Mouse (Mus musculus): ENCODE results near the gene Aacs. TPM values are rescaled to one million over a fixed set of nuclear protein-coding genes. Genes with fewer than 3 reads are reported as not detected.
A peak's percentile ranks its signal among the peaks of the same experiment; 100 is the strongest.

Aacs gene
- polyA plus RNA-seq, 1 experiment, result 53.3 TPM

DNA sequence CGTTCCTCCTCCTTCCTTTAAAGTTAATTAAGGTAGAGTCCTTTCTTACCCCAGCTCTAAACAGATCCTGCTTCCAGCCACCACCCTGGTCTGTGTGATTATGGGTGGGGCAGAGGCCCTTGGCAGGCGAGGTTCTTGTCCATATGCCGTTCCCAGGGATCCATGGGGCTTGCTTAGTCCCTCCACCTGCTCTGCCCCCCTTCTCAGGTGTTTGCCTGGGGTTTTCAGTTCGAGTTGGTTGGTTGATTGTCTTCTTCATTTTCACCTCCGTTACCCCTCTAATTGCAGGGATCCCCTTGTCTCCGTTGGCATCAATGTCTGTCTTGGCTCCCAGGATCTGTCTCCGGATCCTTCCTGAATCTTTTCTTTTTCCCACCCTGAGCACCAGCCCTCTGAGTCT, 1.2 kb downstream of the Aacs start:
- Histone ChIP-seq H3K4me3 (ENCODE audit: insufficient read depth, poor library complexity, severe bottlenecking) (peak overlapping the region; percentile 80), H3K79me2 (ENCODE audit: control insufficient read depth, insufficient read depth) (peaks cover 61% of the 10 kb centered on the region), H3K36me3 (ENCODE audit: control insufficient read depth, insufficient read depth) (peaks cover 32% of the 10 kb centered on the region), H3K27me3 (ENCODE audit: control insufficient read depth, insufficient read depth, insufficient read length) (no peaks in the 10 kb centered on the region), H3ac (ENCODE audit: control insufficient read depth, insufficient read length, low read depth) (peak overlapping the region; percentile 37), H3K79me3 (ENCODE audit: low read depth) (peaks cover 53% of the 10 kb centered on the region)
- TF ChIP-seq FOSL1 (IDR thresholded peaks at IDR 0.05; ENCODE audit: insufficient read depth, low read length, poor library complexity, severe bottlenecking), result no peak
- TF ChIP-seq MYOD1 (IDR thresholded peaks at IDR 0.05; ENCODE audit: control insufficient read depth, insufficient read length, low read depth), result no peak
- no peak for TF ChIP-seq USF1 (IDR thresholded peaks at IDR 0.05; ENCODE audit: low read depth)
- TF ChIP-seq CEBPB (IDR thresholded peaks at IDR 0.05; ENCODE audit: low read depth), result no peak
- no peak for TF ChIP-seq MYOG (IDR thresholded peaks at IDR 0.05; ENCODE audit: control insufficient read depth, extremely low read depth, insufficient read length)
- TF ChIP-seq CTCF (IDR thresholded peaks at IDR 0.05; ENCODE audit: control insufficient read depth, insufficient read depth, insufficient read length), result no peak
- no peak for TF ChIP-seq MAX (IDR thresholded peaks at IDR 0.05)

DNA sequence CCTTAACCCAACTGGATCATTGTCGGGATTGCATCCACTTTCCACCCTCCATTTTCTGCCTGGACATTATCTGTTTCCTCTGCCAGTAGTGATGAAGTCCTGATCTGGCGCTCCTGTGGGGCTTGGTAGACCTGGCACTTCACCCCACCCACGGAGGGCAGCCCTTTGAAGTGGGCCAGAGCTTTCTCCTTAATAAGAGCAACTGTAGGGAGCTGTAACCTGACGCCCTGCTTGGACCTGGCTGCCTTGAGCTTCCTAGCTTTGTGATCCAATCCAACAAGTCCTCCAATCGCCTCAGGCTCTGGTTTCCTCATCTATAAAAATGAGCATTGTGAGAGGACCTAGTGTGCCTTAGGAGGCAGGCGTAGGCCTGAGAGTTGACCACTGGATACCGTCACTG, 1.9 kb downstream of the Aacs start:
- H3K79me2 ChIP-seq (ENCODE audit: control insufficient read depth, insufficient read depth), result peaks cover 69% of the 10 kb centered on the region
- H3ac ChIP-seq (ENCODE audit: control insufficient read depth, insufficient read length, low read depth), result no peak overlapping the region
- no peaks in the 10 kb centered on the region for H3K27me3 ChIP-seq (ENCODE audit: control insufficient read depth, insufficient read depth, insufficient read length)
- H3K79me3 ChIP-seq (ENCODE audit: low read depth), result peaks cover 58% of the 10 kb centered on the region
- peak overlapping the region; percentile 80 for H3K4me3 ChIP-seq (ENCODE audit: insufficient read depth, poor library complexity, severe bottlenecking)
- peaks cover 40% of the 10 kb centered on the region for H3K36me3 ChIP-seq (ENCODE audit: control insufficient read depth, insufficient read depth)
- TF ChIP-seq MYOD1 (IDR thresholded peaks at IDR 0.05; ENCODE audit: control insufficient read depth, insufficient read length, low read depth), result no peak
- no peak for TF ChIP-seq CTCF (IDR thresholded peaks at IDR 0.05; ENCODE audit: control insufficient read depth, insufficient read depth, insufficient read length)
- TF ChIP-seq CEBPB (IDR thresholded peaks at IDR 0.05; ENCODE audit: low read depth), result no peak
- TF ChIP-seq MYOG (IDR thresholded peaks at IDR 0.05; ENCODE audit: control insufficient read depth, extremely low read depth, insufficient read length), result no peak
- no peak for TF ChIP-seq FOSL1 (IDR thresholded peaks at IDR 0.05; ENCODE audit: insufficient read depth, low read length, poor library complexity, severe bottlenecking)
- no peak for TF ChIP-seq USF1 (IDR thresholded peaks at IDR 0.05; ENCODE audit: low read depth)
- TF ChIP-seq MAX (IDR thresholded peaks at IDR 0.05), result no peak

DNA sequence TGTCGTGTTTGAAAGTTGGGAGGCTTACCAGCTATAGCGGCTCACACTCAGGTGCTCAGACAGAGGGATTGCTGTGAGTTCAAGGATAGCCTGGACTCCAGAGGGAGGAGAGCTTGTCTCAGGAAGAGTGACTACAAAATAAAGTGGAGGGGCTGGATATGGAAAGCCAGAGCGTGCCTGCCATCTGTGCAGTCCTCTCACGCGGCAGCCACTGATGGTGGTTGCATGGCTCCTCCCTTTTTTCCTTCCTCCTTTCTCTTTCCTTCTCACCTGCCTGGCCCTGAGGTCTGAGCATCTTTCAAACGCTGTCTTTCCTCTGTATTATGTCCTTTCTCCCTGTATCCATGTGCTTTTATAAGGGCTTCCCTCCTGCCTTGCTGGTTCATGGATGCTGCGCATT, 2.4 kb downstream of the Aacs start:
- H3ac ChIP-seq (ENCODE audit: control insufficient read depth, insufficient read length, low read depth), result no peak overlapping the region
- H3K79me3 ChIP-seq (ENCODE audit: low read depth), result peaks cover 58% of the 10 kb centered on the region
- peaks cover 45% of the 10 kb centered on the region for H3K36me3 ChIP-seq (ENCODE audit: control insufficient read depth, insufficient read depth)
- H3K27me3 ChIP-seq (ENCODE audit: control insufficient read depth, insufficient read depth, insufficient read length), result no peaks in the 10 kb centered on the region
- peaks cover 74% of the 10 kb centered on the region for H3K79me2 ChIP-seq (ENCODE audit: control insufficient read depth, insufficient read depth)
- TF ChIP-seq CEBPB (IDR thresholded peaks at IDR 0.05; ENCODE audit: low read depth) (no peak), MYOD1 (IDR thresholded peaks at IDR 0.05; ENCODE audit: control insufficient read depth, insufficient read length, low read depth) (no peak), FOSL1 (IDR thresholded peaks at IDR 0.05; ENCODE audit: insufficient read depth, low read length, poor library complexity, severe bottlenecking) (no peak), USF1 (IDR thresholded peaks at IDR 0.05; ENCODE audit: low read depth) (no peak), MAX (IDR thresholded peaks at IDR 0.05) (no peak), CTCF (IDR thresholded peaks at IDR 0.05; ENCODE audit: control insufficient read depth, insufficient read depth, insufficient read length) (no peak)
- H3K4me3 ChIP-seq (ENCODE audit: insufficient read depth, poor library complexity, severe bottlenecking), result no peak overlapping the region

- peaks cover 58% of the 10 kb centered on the region for H3K79me3 ChIP-seq (ENCODE audit: low read depth)
- H3K79me2 ChIP-seq (ENCODE audit: control insufficient read depth, insufficient read depth), result peaks cover 76% of the 10 kb centered on the region
- H3K36me3 ChIP-seq (ENCODE audit: control insufficient read depth, insufficient read depth), result peaks cover 55% of the 10 kb centered on the region
- TF ChIP-seq USF1 (IDR thresholded peaks at IDR 0.05; ENCODE audit: low read depth), result no peak
- no peak for TF ChIP-seq CTCF (IDR thresholded peaks at IDR 0.05; ENCODE audit: control insufficient read depth, insufficient read depth, insufficient read length)
- TF ChIP-seq MYOD1 (IDR thresholded peaks at IDR 0.05; ENCODE audit: control insufficient read depth, insufficient read length, low read depth), result no peak
- no peak for TF ChIP-seq MYOG (IDR thresholded peaks at IDR 0.05; ENCODE audit: control insufficient read depth, extremely low read depth, insufficient read length)
- no peak for TF ChIP-seq MAX (IDR thresholded peaks at IDR 0.05)
- no peak overlapping the region for H3ac ChIP-seq (ENCODE audit: control insufficient read depth, insufficient read length, low read depth)
- H3K27me3 ChIP-seq (ENCODE audit: control insufficient read depth, insufficient read depth, insufficient read length), result no peaks in the 10 kb centered on the region
- H3K4me3 ChIP-seq (ENCODE audit: insufficient read depth, poor library complexity, severe bottlenecking), result no peak overlapping the region
Measured at GRCm38 (mm10) chr5:125479376-125479775, 3.8 kb downstream of the Aacs start.

DNA sequence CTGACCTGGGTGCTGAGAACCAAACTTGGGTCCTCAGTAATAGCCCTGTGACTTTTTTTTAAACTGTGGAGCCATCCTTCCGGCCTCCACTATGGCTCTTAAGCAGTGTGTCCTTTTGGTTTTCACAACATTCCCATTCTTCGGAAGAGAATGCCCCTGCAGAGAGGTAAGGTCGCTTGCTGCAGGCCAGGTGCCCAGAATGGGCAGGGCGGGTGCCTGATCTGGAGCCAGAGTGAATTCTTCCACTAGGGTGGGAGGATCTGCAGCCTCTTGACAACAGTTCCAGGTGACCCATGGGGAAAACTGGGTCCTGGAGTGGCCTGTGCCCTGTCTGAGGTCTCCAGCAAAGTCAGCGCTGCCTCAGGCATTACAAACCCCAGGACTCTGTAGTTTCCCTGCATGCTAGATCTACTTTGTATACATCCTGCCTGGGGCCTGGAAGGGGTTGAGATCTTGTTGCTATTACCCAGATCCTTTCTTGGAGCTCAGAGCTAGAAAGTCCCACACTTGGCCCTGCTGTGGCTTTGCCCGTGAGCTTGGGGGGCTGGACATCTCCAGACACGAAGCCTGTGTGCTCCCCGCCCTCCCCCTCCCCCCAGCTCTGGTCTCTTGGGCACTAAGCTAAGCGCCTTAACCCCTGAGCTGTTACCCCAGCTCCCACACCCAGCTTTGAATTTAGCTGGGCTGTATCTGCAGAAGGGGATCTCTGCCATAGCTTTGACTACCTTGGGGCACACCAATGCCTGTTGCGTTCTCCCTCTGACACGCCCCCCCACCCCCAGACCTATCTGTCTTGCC, 5.0 kb downstream of the Aacs start:
- Histone ChIP-seq H3K27me3 (ENCODE audit: control insufficient read depth, insufficient read depth, insufficient read length) (no peaks in the 10 kb centered on the region), H3K4me3 (ENCODE audit: insufficient read depth, poor library complexity, severe bottlenecking) (no peak overlapping the region), H3K79me3 (ENCODE audit: low read depth) (peaks cover 58% of the 10 kb centered on the region), H3K36me3 (ENCODE audit: control insufficient read depth, insufficient read depth) (peaks cover 61% of the 10 kb centered on the region), H3K79me2 (ENCODE audit: control insufficient read depth, insufficient read depth) (peaks cover 76% of the 10 kb centered on the region), H3ac (ENCODE audit: control insufficient read depth, insufficient read length, low read depth) (no peak overlapping the region)
- TF ChIP-seq MAX (IDR thresholded peaks at IDR 0.05) (no peak), CEBPB (IDR thresholded peaks at IDR 0.05; ENCODE audit: low read depth) (no peak), USF1 (IDR thresholded peaks at IDR 0.05; ENCODE audit: low read depth) (no peak), FOSL1 (IDR thresholded peaks at IDR 0.05; ENCODE audit: insufficient read depth, low read length, poor library complexity, severe bottlenecking) (no peak), CTCF (IDR thresholded peaks at IDR 0.05; ENCODE audit: control insufficient read depth, insufficient read depth, insufficient read length) (no peak), MYOG (IDR thresholded peaks at IDR 0.05; ENCODE audit: control insufficient read depth, extremely low read depth, insufficient read length) (no peak), MYOD1 (IDR thresholded peaks at IDR 0.05; ENCODE audit: control insufficient read depth, insufficient read length, low read depth) (no peak)
